Mouse (Mus musculus): ENCODE measurements around the gene Map3k5.

DNA sequence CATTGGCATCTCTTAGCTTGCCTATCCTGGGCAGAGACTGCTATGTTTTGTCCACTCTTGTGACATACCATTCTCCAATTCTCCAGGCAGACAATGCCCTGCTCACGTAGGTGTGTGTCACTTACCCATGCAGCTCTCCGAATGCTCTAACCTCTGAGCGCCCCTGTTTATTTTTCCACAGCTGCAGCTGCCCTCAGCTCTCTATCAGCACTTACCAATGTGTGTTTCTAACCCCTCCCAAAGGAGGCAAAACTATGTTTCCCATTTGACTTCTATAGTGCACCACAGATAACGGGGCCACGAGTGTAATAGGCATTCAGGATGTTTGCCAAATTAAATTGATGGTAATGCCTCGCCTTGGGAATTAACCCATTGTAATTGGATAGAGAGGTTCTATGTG is 56.4 kb downstream of the Map3k5 start:
- TF ChIP-seq CTCF (IDR thresholded peaks at IDR 0.05; ENCODE audit: low read depth) = no peak
- no peak for TF ChIP-seq EP300 (IDR thresholded peaks at IDR 0.05; ENCODE audit: low read depth)
